Mouse (Mus musculus) myocyte (in vitro differentiated cells): ENCODE data around the gene Igf2bp3.

Experiments used
- E2F4 ChIP-seq: IDR thresholded peaks from one replicate; pipeline ENCODE4 v1.6.1; 2011; ENCODE audit warnings: mild to moderate bottlenecking, control low read depth, moderate library complexity; ENCODE audit not compliant: insufficient read depth
- MAX ChIP-seq: IDR thresholded peaks from one replicate; pipeline ENCODE4 v1.6.1; 2011; ENCODE audit warnings: low read depth, mild to moderate bottlenecking, control low read depth
- MYOG ChIP-seq, 3 experiments: IDR thresholded peaks; one replicate each; pipeline ENCODE4 v1.6.1; 2011; ENCODE audit warnings: control low read depth in 2 of 3, low read depth in 2 of 3, mild to moderate bottlenecking in 2 of 3; ENCODE audit not compliant: insufficient read length in 2 of 3, control insufficient read depth in 1 of 3, insufficient read depth in 1 of 3
- POLR2A ChIP-seq: IDR thresholded peaks from one replicate; pipeline ENCODE4 v1.6.1; 2011; ENCODE audit warnings: low read depth, mild to moderate bottlenecking, control low read depth, moderate library complexity; ENCODE audit not compliant: insufficient read length
- POLR2AphosphoS2 ChIP-seq: IDR thresholded peaks from one replicate; pipeline ENCODE4 v1.6.1; 2011; ENCODE audit warnings: low read depth, control low read depth; ENCODE audit not compliant: insufficient read length
- REST ChIP-seq: IDR thresholded peaks from one replicate; pipeline ENCODE4 v1.6.1; 2011; ENCODE audit warnings: mild to moderate bottlenecking, control low read depth, moderate library complexity; ENCODE audit not compliant: insufficient read depth, insufficient read length
- SRF ChIP-seq: IDR thresholded peaks from one replicate; pipeline ENCODE4 v1.6.1; 2011; ENCODE audit warnings: low read depth; ENCODE audit not compliant: control insufficient read depth, insufficient read length
- TCF12 ChIP-seq: IDR thresholded peaks from one replicate; pipeline ENCODE4 v1.6.1; 2011; ENCODE audit warnings: mild to moderate bottlenecking, control low read depth; ENCODE audit not compliant: poor library complexity, insufficient read depth, severe bottlenecking
- USF1 ChIP-seq: IDR thresholded peaks from one replicate; pipeline ENCODE4 v1.6.1; 2011; ENCODE audit warnings: low read depth, mild to moderate bottlenecking, control low read depth, moderate library complexity

GRCm38 (mm10) chr6:49219001-49219560, 4.3 kb upstream of the Igf2bp3 start:
- TF ChIP-seq POLR2A (no peak), USF1 (no peak), SRF (no peak), MAX (no peak), MYOG (IDR thresholded peaks at IDR 0.05; ENCODE audit: control insufficient read depth in 1 of 3, insufficient read depth in 1 of 3, insufficient read length in 2 of 3, low read depth in 2 of 3) (no peak), REST (no peak), TCF12 (no peak), E2F4 (no peak), POLR2AphosphoS2 (no peak)
